Mouse (Mus musculus) CH12.LX (cell line): ENCODE measurements around the gene Olfr145. TPM values are rescaled to one million over a fixed set of nuclear protein-coding genes. Genes with fewer than 3 reads are reported as not detected.
A peak's percentile ranks its signal among the peaks of the same experiment; 100 is the strongest.

Experiments
- DNase-seq: peaks from one replicate; pipeline ENCODE4 v3.0.0-alpha.2; 2013; ENCODE audit errors: extremely low read depth
- H3K27ac ChIP-seq: 2 replicates; pipeline ENCODE4 v1.5.1; 2012; ENCODE audit warnings: low read depth, mild to moderate bottlenecking, control low read depth, moderate library complexity; ENCODE audit not compliant: insufficient read depth
- H3K27me3 ChIP-seq: replicated peaks from 2 replicates; pipeline ENCODE3; 2012; ENCODE audit warnings: inconsistent platforms
- H3K36me3 ChIP-seq, 2 experiments: replicated peaks in 1 of 2; 2 replicates each; pipeline versions ENCODE3 to v1.6.1; 2012; ENCODE audit warnings: inconsistent platforms in 1 of 2, low read length in 1 of 2, mild to moderate bottlenecking in 1 of 2, mixed read lengths in 1 of 2, moderate library complexity in 1 of 2; ENCODE audit not compliant: control insufficient read depth in 1 of 2, insufficient read depth in 1 of 2
- H3K4me1 ChIP-seq, 2 experiments: 2 replicates each; pipeline ENCODE4 v1.6.1; 2012; ENCODE audit warnings: inconsistent platforms in 1 of 2, moderate library complexity in 1 of 2; ENCODE audit not compliant: insufficient read depth in 2 of 2, control insufficient read depth in 1 of 2
- H3K4me2 ChIP-seq: 2 replicates; pipeline ENCODE4 v1.6.1; 2012; ENCODE audit warnings: low read depth, mild to moderate bottlenecking, control low read depth; ENCODE audit not compliant: poor library complexity, insufficient read depth, severe bottlenecking
- H3K4me3 ChIP-seq, 3 experiments: fragments of 150-350 bp in 1 of 3; sonication (generic) in 1 of 3; replicated peaks in 1 of 3; 2 replicates each; pipeline versions ENCODE3 to v1.5.1; 2011 to 2012; ENCODE audit warnings: low read depth in 2 of 3, low read length in 2 of 3, mild to moderate bottlenecking in 2 of 3, moderate library complexity in 2 of 3, control low read depth in 1 of 3, improper control_type of control experiment in 1 of 3, inconsistent platforms in 1 of 3, mixed read lengths in 1 of 3; ENCODE audit not compliant: poor library complexity in 1 of 3
- H3K79me2 ChIP-seq: replicated peaks from 2 replicates; pipeline ENCODE4 v1.6.1; 2012; ENCODE audit warnings: mild to moderate bottlenecking, moderate library complexity; ENCODE audit not compliant: control insufficient read depth, poor library complexity, insufficient read depth, severe bottlenecking; ENCODE audit errors: extremely low read depth
- H3K9ac ChIP-seq: 2 replicates; pipeline ENCODE4 v1.6.1; 2012; ENCODE audit warnings: low read depth, mild to moderate bottlenecking, control low read depth, moderate library complexity; ENCODE audit not compliant: insufficient read depth
- H3K9me3 ChIP-seq: replicated peaks from 2 replicates; pipeline ENCODE3; 2012; ENCODE audit warnings: low read length, inconsistent platforms, mixed read lengths
- BHLHE40 ChIP-seq: IDR thresholded peaks from 2 replicates; pipeline ENCODE4 v1.6.1; 2011; ENCODE audit warnings: mild to moderate bottlenecking, low read depth, low read length, improper control_type of control experiment
- CTCF ChIP-seq, 2 experiments: IDR thresholded peaks in 1 of 2; conservative IDR thresholded peaks in 1 of 2; 2 replicates each; pipeline ENCODE4 v1.5.1; 2011 to 2012; ENCODE audit warnings: low read depth in 2 of 2, low read length in 2 of 2, improper control_type of control experiment in 1 of 2, inconsistent platforms in 1 of 2, mild to moderate bottlenecking in 1 of 2, moderate library complexity in 1 of 2
- E2F4 ChIP-seq: IDR thresholded peaks from 2 replicates; pipeline ENCODE4 v1.6.1; 2011; ENCODE audit warnings: low read depth, low read length, improper control_type of control experiment; ENCODE audit not compliant: insufficient replicate concordance
- ELF1 ChIP-seq: IDR thresholded peaks from 2 replicates; pipeline ENCODE4 v1.6.1; 2014; ENCODE audit warnings: low read depth, mild to moderate bottlenecking, inconsistent platforms, low read length, improper control_type of control experiment
- EP300 ChIP-seq: IDR thresholded peaks from 2 replicates; pipeline ENCODE4 v1.6.1; 2011; ENCODE audit warnings: low read length, improper control_type of control experiment
- MAX ChIP-seq: IDR thresholded peaks from 2 replicates; pipeline ENCODE4 v1.6.1; 2011; ENCODE audit warnings: low read length, improper control_type of control experiment
- MAZ ChIP-seq: IDR thresholded peaks from 2 replicates; pipeline ENCODE4 v1.6.1; 2012; ENCODE audit warnings: low read depth, mild to moderate bottlenecking, inconsistent platforms, low read length, improper control_type of control experiment, moderate library complexity
- NRF1 ChIP-seq: IDR thresholded peaks from 2 replicates; pipeline ENCODE4 v1.6.1; 2014; ENCODE audit warnings: low read depth, mild to moderate bottlenecking, inconsistent platforms, low read length, improper control_type of control experiment, moderate library complexity
- PAX5 ChIP-seq: IDR thresholded peaks from 2 replicates; pipeline ENCODE4 v1.6.1; 2012; ENCODE audit warnings: low read length, inconsistent platforms, mixed read lengths
- POLR2A ChIP-seq: IDR thresholded peaks from 2 replicates; pipeline ENCODE4 v1.6.1; 2011; ENCODE audit warnings: low read depth, mild to moderate bottlenecking, improper control_type of control experiment, low read length
- POLR2AphosphoS2 ChIP-seq: IDR thresholded peaks from 2 replicates; pipeline ENCODE4 v1.6.1; 2011; ENCODE audit warnings: low read depth, low read length, improper control_type of control experiment
- RAD21 ChIP-seq: IDR thresholded peaks from 2 replicates; pipeline ENCODE4 v1.6.1; 2011; ENCODE audit warnings: low read depth, mild to moderate bottlenecking, low read length, improper control_type of control experiment, moderate library complexity
- RCOR1 ChIP-seq: conservative IDR thresholded peaks from 2 replicates; pipeline ENCODE4 v1.6.1; 2012; ENCODE audit warnings: low read depth, mild to moderate bottlenecking, inconsistent platforms, low read length, improper control_type of control experiment
- SMC3 ChIP-seq: IDR thresholded peaks from 2 replicates; pipeline ENCODE4 v1.6.1; 2011; ENCODE audit warnings: low read depth, low read length, improper control_type of control experiment
- USF1 ChIP-seq: IDR thresholded peaks from 2 replicates; pipeline ENCODE4 v1.6.1; 2014; ENCODE audit warnings: low read depth, mild to moderate bottlenecking, inconsistent platforms, low read length, improper control_type of control experiment
- ZC3H11A ChIP-seq: IDR thresholded peaks from 2 replicates; pipeline ENCODE4 v1.6.1; 2012; ENCODE audit warnings: low read depth, mild to moderate bottlenecking, inconsistent platforms, low read length, improper control_type of control experiment
- ZKSCAN1 ChIP-seq: IDR thresholded peaks from 2 replicates; pipeline ENCODE4 v1.6.1; 2012; ENCODE audit warnings: low read depth, inconsistent platforms, low read length, improper control_type of control experiment, borderline replicate concordance
- ZMIZ1 ChIP-seq: IDR thresholded peaks from 2 replicates; pipeline ENCODE4 v1.6.1; 2012; ENCODE audit warnings: low read depth, mild to moderate bottlenecking, inconsistent platforms, low read length, improper control_type of control experiment
- dilution Hi-C: fragments of 300-500 bp; cut with MboI; formaldehyde crosslinking; loops from 2 replicates; pipeline ENCODE4 v1.14.3; 2020; ENCODE audit warnings: low sequenced_read_pairs; ENCODE audit not compliant: extremely low pct_unique_long_range_greater_than_20kb, extremely low pct_ligation_motif_present
- in situ Hi-C: fragments of 300-500 bp; cut with MboI; formaldehyde crosslinking; loops from 3 replicates; pipeline ENCODE4 v1.14.3; 2019; ENCODE audit warnings: low sequenced_read_pairs, low pct_ligation_motif_present, low pct_unique_long_range_greater_than_20kb, mixed read lengths
- polyA plus RNA-seq: library from polyadenylated mRNA; unstranded; fragments of >175 nt; gene quantifications from 2 replicates; pipeline ENCODE4 v1.2.1, GENCODE M21; 2012; ENCODE audit warnings: low read depth; ENCODE audit not compliant: insufficient read length
- total RNA-seq, 2 experiments: library from RNA; depleted of rRNA; stranded (reverse); fragments of 300-350 nt in 1 of 2; fragments of >200 nt in 1 of 2; gene quantifications; 2 replicates each; pipeline ENCODE4 v1.2.3; 2012 to 2014

Gene Olfr145
- total and polyA plus RNA-seq, 3 experiments: not detected

GRCm38 (mm10) chr9:37925445-37925844 is 28.9 kb downstream of the Olfr145 start:
- no peaks in the 10 kb centered on the region for H3K36me3 ChIP-seq
- no peak overlapping the region for H3K4me2 ChIP-seq
- dilution Hi-C loops: no loop called here
- TF ChIP-seq ZKSCAN1 (no peak), EP300 (no peak), POLR2AphosphoS2 (no peak), PAX5 (no peak), POLR2A (no peak), NRF1 (no peak), MAX (no peak), ELF1 (no peak), BHLHE40 (no peak), RAD21 (no peak), RCOR1 (no peak)
- H3K4me1 ChIP-seq: no peaks in the 10 kb centered on the region
- no peak for DNase-seq
- H3K79me2 ChIP-seq: no peaks in the 10 kb centered on the region
- no peak overlapping the region for H3K4me3 ChIP-seq
- no peak overlapping the region for H3K27ac ChIP-seq
- in situ Hi-C loops: loop anchor here (25.0 kb wide), 3 partner anchors 163 to 513 kb away; partner anchors contain the start of genes Olfr875 and Robo4
- H3K9ac ChIP-seq: no peak overlapping the region
- H3K27me3 ChIP-seq: no peaks in the 10 kb centered on the region
- no peaks in the 10 kb centered on the region for H3K9me3 ChIP-seq

GRCm38 (mm10) chr9:37926019-37927013 is 29.8 kb downstream of the Olfr145 start:
- Histone ChIP-seq H3K9ac (no peak overlapping the region), H3K27ac (no peak overlapping the region), H3K4me2 (no peak overlapping the region), H3K4me1 (no peaks in the 10 kb centered on the region), H3K4me3 (no peak overlapping the region), H3K36me3 (no peaks in the 10 kb centered on the region), H3K9me3 (no peaks in the 10 kb centered on the region), H3K79me2 (no peaks in the 10 kb centered on the region), H3K27me3 (no peaks in the 10 kb centered on the region)
- DNase-seq: no peak
- TF ChIP-seq POLR2AphosphoS2 (no peak), NRF1 (no peak), USF1 (no peak)
- in situ Hi-C loops: loop anchor here (25.0 kb wide), 3 partner anchors 164 to 514 kb away; partner anchors contain the start of genes Olfr875 and Robo4
- dilution Hi-C loops: no loop called here

- no peak overlapping the region for H3K9ac ChIP-seq
- H3K27ac ChIP-seq: no peak overlapping the region
- DNase-seq: peak; percentile 76
- no peaks in the 10 kb centered on the region for H3K27me3 ChIP-seq
- H3K4me3 ChIP-seq: no peak overlapping the region
- H3K9me3 ChIP-seq: no peaks in the 10 kb centered on the region
- dilution Hi-C loops (no loop called here), in situ Hi-C loops (loop anchor here (25.0 kb wide), 3 partner anchors 170 to 520 kb away; partner anchors contain the start of genes Olfr875 and Robo4)
- TF ChIP-seq E2F4 (peak; percentile 60; the same call in 1 of the 2 replicates), ZC3H11A (peak; percentile 67), CTCF (conservative IDR thresholded peaks at IDR 0.05 in 1 of 2, IDR thresholded peaks at IDR 0.05 in 1 of 2; ENCODE audit: low read depth in 2 of 2, low read length in 2 of 2) (peak; percentile 70 to 95), NRF1 (no peak), ZKSCAN1 (no peak), ZMIZ1 (no peak), SMC3 (peak; percentile 92), POLR2AphosphoS2 (no peak), RAD21 (peak; percentile 94), ELF1 (peak; percentile 21; the same call in 1 of the 2 replicates), MAZ (peak; percentile 87), MAX (no peak)
- no peak overlapping the region for H3K4me2 ChIP-seq
- H3K36me3 ChIP-seq: no peaks in the 10 kb centered on the region
- H3K4me1 ChIP-seq: no peaks in the 10 kb centered on the region
- no peaks in the 10 kb centered on the region for H3K79me2 ChIP-seq
Measured at GRCm38 (mm10) chr9:37932519-37932918, 36.0 kb downstream of the Olfr145 start.
